Mouse (Mus musculus): Measurements from ENCODE around the gene Golgb1. TPM values are rescaled to one million over a fixed set of nuclear protein-coding genes. Genes with fewer than 3 reads are reported as not detected.

The Golgb1 gene
- polyA plus RNA-seq, 1 experiment from 2014 or later, result 91.6 TPM

- Histone ChIP-seq H3K27ac (no peak overlapping the region), H3K36me3 (peaks cover 79% of the 10 kb centered on the region), H3K9ac (replicated peaks) (no peak overlapping the region), H3K4me2 (replicated peaks) (no peak overlapping the region), H3K4me3 (replicated peaks) (no peak overlapping the region), H3K4me1 (replicated peaks) (no peaks in the 10 kb centered on the region), H3K27me3 (no peaks in the 10 kb centered on the region), H3K9me3 (no peaks in the 10 kb centered on the region)
- ATAC-seq, result no peak
- WGBS, result 94% methylated on average over 8 of the region's 8 CpGs
These were observed 46.2 kb downstream of the Golgb1 start for GRCm38 (mm10) chr16:36921067-36921613.

GRCm38 (mm10) chr16:36921980-36922379 is 47.0 kb downstream of the Golgb1 start:
- no peak overlapping the region for H3K4me3 ChIP-seq (replicated peaks)
- no peaks in the 10 kb centered on the region for H3K4me1 ChIP-seq (replicated peaks)
- H3K36me3 ChIP-seq, result peaks cover 80% of the 10 kb centered on the region
- WGBS, result 89% methylated on average over 6 of the region's 6 CpGs
- no peak overlapping the region for H3K4me2 ChIP-seq (replicated peaks)
- no peaks in the 10 kb centered on the region for H3K27me3 ChIP-seq
- H3K9ac ChIP-seq (replicated peaks), result no peak overlapping the region
- no peak overlapping the region for H3K27ac ChIP-seq
- no peak for ATAC-seq
- H3K9me3 ChIP-seq, result no peaks in the 10 kb centered on the region

DNA sequence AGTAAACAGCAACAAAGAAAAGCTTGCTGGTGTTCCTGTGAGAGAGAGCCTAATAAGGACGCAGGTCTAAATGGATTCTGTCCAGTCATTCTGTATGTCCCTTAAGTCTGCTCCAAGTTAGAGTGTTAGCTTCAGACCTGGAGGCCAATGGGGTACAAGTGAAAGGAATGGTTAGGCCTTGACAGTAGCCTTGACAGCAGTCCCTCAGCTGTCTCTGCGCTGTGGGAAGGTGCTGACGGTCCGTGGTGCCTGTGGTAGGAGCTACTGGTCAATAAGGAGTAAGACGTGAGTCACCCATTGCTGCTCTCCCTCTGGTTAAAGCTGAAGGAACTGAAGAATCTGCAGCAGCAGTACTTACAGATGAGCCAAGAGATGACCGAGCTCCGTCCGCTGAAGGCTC is 49.4 kb downstream of the Golgb1 start:
- H3K36me3 ChIP-seq, result peaks cover 82% of the 10 kb centered on the region
- no peaks in the 10 kb centered on the region for H3K4me1 ChIP-seq (replicated peaks)
- WGBS, result 94% methylated on average over 8 of the region's 8 CpGs

GRCm38 (mm10) chr16:36925351-36925750 is 50.4 kb downstream of the Golgb1 start:
- H3K4me1 ChIP-seq (replicated peaks), result no peaks in the 10 kb centered on the region
- H3K4me2 ChIP-seq (replicated peaks), result no peak overlapping the region
- H3K27ac ChIP-seq, result no peak overlapping the region
- no peak overlapping the region for H3K9ac ChIP-seq (replicated peaks)
- 94% methylated on average over 6 of the region's 6 CpGs for WGBS
- no peak for ATAC-seq
- H3K27me3 ChIP-seq, result no peaks in the 10 kb centered on the region
- H3K36me3 ChIP-seq, result peaks cover 82% of the 10 kb centered on the region
- H3K4me3 ChIP-seq (replicated peaks), result no peak overlapping the region
- H3K9me3 ChIP-seq, result no peaks in the 10 kb centered on the region

More for the DNA sequence above, 49.4 kb downstream of the Golgb1 start:
- no peaks in the 10 kb centered on the region for H3K9me3 ChIP-seq
- H3K27ac ChIP-seq, result no peak overlapping the region
- no peak overlapping the region for H3K9ac ChIP-seq (replicated peaks)
- no peak for ATAC-seq
- no peak overlapping the region for H3K4me3 ChIP-seq (replicated peaks)
- no peaks in the 10 kb centered on the region for H3K27me3 ChIP-seq
- H3K4me2 ChIP-seq (replicated peaks), result no peak overlapping the region

GRCm38 (mm10) chr16:36925797-36926196 is 50.9 kb downstream of the Golgb1 start:
- no peak overlapping the region for H3K4me3 ChIP-seq (replicated peaks)
- H3K4me1 ChIP-seq (replicated peaks), result no peaks in the 10 kb centered on the region
- no peak overlapping the region for H3K4me2 ChIP-seq (replicated peaks)
- no peaks in the 10 kb centered on the region for H3K27me3 ChIP-seq
- no peak overlapping the region for H3K9ac ChIP-seq (replicated peaks)
- no peak for ATAC-seq
- peaks cover 84% of the 10 kb centered on the region for H3K36me3 ChIP-seq
- H3K9me3 ChIP-seq, result no peaks in the 10 kb centered on the region
- 86% methylated on average over 6 of the region's 6 CpGs for WGBS
- H3K27ac ChIP-seq, result no peak overlapping the region

- ATAC-seq, result no peak
- Histone ChIP-seq H3K9ac (replicated peaks) (no peak overlapping the region), H3K9me3 (no peaks in the 10 kb centered on the region), H3K27ac (no peak overlapping the region), H3K4me3 (replicated peaks) (no peak overlapping the region), H3K27me3 (no peaks in the 10 kb centered on the region), H3K36me3 (peaks cover 86% of the 10 kb centered on the region), H3K4me2 (replicated peaks) (no peak overlapping the region), H3K4me1 (replicated peaks) (no peaks in the 10 kb centered on the region)
- WGBS, result 94% methylated on average over 10 of the region's 10 CpGs
These were observed 51.8 kb downstream of the Golgb1 start for GRCm38 (mm10) chr16:36926514-36927447.

DNA sequence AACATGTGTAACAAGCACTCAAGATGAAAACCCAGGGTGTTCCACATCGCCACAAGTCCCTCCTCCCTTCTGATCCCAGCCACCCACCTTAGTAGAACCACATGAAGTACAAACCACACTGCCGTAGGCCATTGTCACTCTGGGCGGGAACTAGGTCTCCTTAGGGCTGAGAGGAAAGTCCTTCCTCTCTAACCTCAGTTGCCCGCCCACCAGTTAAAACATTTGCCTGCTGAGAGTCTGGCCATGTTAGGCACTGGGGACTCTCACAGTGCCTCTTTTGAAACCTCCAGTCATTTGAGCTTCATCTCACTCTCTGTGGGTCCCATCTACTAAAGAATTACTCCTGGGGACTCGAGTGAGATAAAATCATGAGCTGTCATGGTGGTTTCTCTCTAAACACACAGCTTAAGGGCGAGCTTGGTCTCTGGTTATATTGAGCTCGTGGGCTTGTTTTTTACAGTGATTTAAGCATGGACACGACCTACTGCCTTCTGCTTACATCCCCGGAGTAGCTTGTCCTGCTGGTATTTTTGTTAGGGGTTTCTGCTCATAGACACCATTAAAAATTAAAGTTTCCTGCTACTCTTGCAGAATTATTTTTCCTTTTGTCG is 52.7 kb downstream of the Golgb1 start:
- H3K9me3 ChIP-seq, result no peaks in the 10 kb centered on the region
- no peak overlapping the region for H3K4me2 ChIP-seq (replicated peaks)
- no peak overlapping the region for H3K9ac ChIP-seq (replicated peaks)
- H3K36me3 ChIP-seq, result peaks cover 89% of the 10 kb centered on the region
- 88% methylated on average over 10 of the region's 10 CpGs for WGBS
- H3K27ac ChIP-seq, result no peak overlapping the region
- no peaks in the 10 kb centered on the region for H3K4me1 ChIP-seq (replicated peaks)
- H3K27me3 ChIP-seq, result no peaks in the 10 kb centered on the region
- H3K4me3 ChIP-seq (replicated peaks), result no peak overlapping the region
- no peak for ATAC-seq

DNA sequence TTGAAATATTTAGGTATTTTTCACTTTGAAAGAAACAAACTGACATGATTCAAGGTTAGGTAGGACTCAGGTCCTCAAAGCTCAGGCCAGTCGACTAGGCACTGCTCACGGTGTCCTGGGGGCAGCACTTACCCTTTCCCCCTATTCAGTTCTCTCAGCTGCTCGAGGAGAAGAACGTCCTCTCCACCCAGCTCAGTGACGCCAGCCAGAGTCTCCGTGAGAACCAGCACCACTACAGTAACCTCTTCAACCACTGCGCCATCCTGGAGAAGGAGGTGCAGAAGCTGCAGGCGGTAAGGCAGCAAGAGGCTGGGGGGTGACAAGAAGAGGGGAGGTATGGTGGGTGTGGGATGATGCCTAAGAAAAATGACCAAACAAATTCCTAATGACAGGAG is 53.2 kb downstream of the Golgb1 start:
- ATAC-seq, result no peak
- Histone ChIP-seq H3K9me3 (no peaks in the 10 kb centered on the region), H3K4me3 (replicated peaks) (no peak overlapping the region), H3K4me2 (replicated peaks) (no peak overlapping the region), H3K4me1 (replicated peaks) (no peaks in the 10 kb centered on the region), H3K9ac (replicated peaks) (no peak overlapping the region), H3K27me3 (no peaks in the 10 kb centered on the region), H3K36me3 (peaks cover 91% of the 10 kb centered on the region), H3K27ac (no peak overlapping the region)
- 94% methylated on average over 8 of the region's 8 CpGs for WGBS

DNA sequence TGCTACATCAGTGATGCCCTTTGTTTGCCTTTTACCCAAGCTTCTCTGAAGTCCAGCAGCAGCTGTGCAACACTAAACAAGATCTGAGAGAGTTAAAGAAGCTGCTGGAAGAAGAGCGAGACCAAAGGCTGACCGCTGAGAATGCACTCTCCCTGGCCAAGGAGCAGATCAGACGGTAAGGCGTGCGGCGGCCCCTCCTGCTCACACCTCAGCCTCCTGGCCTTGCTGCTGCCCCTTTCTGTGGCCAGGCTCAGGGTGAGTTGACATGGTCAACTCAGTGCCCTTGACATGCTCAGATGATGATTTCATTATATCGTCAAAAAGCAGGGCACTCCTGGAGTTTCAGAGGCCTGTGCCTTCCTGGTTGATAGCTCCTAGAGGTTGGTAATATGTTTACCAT is 54.3 kb downstream of the Golgb1 start:
- H3K4me1 ChIP-seq (replicated peaks), result no peaks in the 10 kb centered on the region
- peaks cover 93% of the 10 kb centered on the region for H3K36me3 ChIP-seq
- H3K27me3 ChIP-seq, result no peaks in the 10 kb centered on the region
- no peak overlapping the region for H3K4me3 ChIP-seq (replicated peaks)
- ATAC-seq, result no peak
- H3K9me3 ChIP-seq, result no peaks in the 10 kb centered on the region
- no peak overlapping the region for H3K9ac ChIP-seq (replicated peaks)
- no peak overlapping the region for H3K27ac ChIP-seq
- H3K4me2 ChIP-seq (replicated peaks), result no peak overlapping the region
- 90% methylated on average over 7 of the region's 7 CpGs for WGBS

DNA sequence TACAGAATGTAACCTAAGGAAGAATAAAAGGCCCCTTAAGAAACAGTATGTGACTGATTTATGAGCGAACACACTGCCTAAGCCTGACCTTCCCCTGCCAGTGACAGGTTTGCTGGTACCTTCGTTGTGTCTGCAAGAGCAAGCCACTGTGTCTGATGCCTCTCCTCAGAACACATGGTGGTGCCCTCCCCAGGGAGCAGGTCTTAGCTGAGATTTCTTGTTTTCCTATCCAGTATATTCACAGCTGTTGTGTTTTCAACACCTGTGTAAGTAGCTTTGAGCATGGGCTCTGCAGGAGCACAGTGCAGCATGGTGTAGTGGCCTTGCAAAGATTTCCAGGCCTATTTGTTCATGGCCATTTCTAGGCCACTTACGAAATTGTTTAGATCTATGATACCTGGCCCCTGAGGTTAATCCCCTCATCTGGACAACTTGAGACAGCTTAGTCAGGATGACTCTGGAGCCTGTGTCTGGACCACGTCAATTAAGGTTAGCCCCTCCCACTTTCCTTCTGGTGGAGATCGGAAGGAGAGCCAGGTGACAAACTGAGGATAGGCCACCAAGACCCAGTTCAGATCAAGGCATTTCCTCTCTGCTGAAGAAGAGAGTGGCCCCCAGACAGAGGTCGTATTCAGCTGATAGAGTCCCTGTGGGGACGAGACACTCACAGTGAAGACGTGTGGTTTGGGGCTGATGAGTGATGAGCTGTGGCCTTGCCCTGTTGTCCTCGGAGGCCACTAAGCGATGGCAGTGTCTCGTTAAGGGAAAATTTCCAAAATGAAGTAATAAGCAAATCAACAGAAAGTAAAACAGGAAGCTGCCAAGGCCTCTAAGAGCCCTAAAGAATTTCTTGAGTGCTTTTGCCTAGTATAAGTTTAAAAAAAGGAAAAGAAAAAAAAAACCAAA is 55.5 kb downstream of the Golgb1 start:
- no peaks in the 10 kb centered on the region for H3K9me3 ChIP-seq
- H3K9ac ChIP-seq (replicated peaks), result no peak overlapping the region
- ATAC-seq, result no peak
- H3K4me3 ChIP-seq (replicated peaks), result no peak overlapping the region
- no peak overlapping the region for H3K4me2 ChIP-seq (replicated peaks)
- 87% methylated on average over 11 of the region's 11 CpGs for WGBS
- no peaks in the 10 kb centered on the region for H3K4me1 ChIP-seq (replicated peaks)
- peaks cover 80% of the 10 kb centered on the region for H3K36me3 ChIP-seq
- H3K27me3 ChIP-seq, result no peaks in the 10 kb centered on the region
- H3K27ac ChIP-seq, result no peak overlapping the region

DNA sequence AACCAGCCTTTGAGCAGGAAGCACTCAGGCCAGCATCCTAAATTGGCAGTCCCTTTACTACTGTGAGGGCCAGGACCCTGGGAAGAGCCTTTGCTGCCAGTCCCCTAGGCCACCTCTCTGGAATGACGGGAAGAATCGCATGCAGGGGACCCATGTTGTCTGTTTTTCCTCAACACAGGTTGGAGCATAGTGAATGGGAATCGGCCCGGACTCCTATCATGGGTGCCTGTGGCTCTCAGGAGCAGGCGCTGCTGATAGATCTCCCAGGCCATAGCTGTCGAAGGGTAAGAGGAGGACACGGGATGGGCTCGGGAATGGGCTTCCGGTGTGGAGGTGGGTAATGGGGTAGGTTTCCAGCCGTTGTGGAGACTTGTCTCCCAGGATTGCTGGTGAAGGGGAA is 56.4 kb downstream of the Golgb1 start:
- Histone ChIP-seq H3K27me3 (no peaks in the 10 kb centered on the region), H3K9ac (replicated peaks) (no peak overlapping the region), H3K4me2 (replicated peaks) (no peak overlapping the region), H3K27ac (no peak overlapping the region), H3K4me1 (replicated peaks) (no peaks in the 10 kb centered on the region), H3K36me3 (peaks cover 71% of the 10 kb centered on the region), H3K4me3 (replicated peaks) (no peak overlapping the region), H3K9me3 (no peaks in the 10 kb centered on the region)
- 96% methylated on average over 10 of the region's 10 CpGs for WGBS
- no peak for ATAC-seq
